Mouse (Mus musculus) embryo, embryonic 10.5 days (tissue): ENCODE results near the gene Theg.

Source experiments
- DNase-seq: peaks from one replicate; pipeline ENCODE4 v3.0.0-alpha.2; 2015; ENCODE audit warnings: low spot score

Gene Theg

GRCm38 (mm10) chr10:79587061-79587751 lies at the start of gene Theg:
Gene Theg, minus strand, starts transcription at chr10:79587331.
- DNase-seq, result no peak

- DNase-seq, result no peak
These were observed 49.2 kb upstream of the Theg start for GRCm38 (mm10) chr10:79636287-79636686.

GRCm38 (mm10) chr10:79633006-79633777 lies 46.1 kb upstream of the Theg start:
- DNase-seq, result no peak

- no peak for DNase-seq
These were observed 44.3 kb upstream of the Theg start for GRCm38 (mm10) chr10:79631432-79631831.

GRCm38 (mm10) chr10:79628377-79628776 lies 41.2 kb upstream of the Theg start:
- no peak for DNase-seq

GRCm38 (mm10) chr10:79626156-79626555 lies 39.0 kb upstream of the Theg start:
- DNase-seq, result no peak

- DNase-seq, result no peak
These were observed 38.3 kb upstream of the Theg start for GRCm38 (mm10) chr10:79625398-79625797.

GRCm38 (mm10) chr10:79623950-79624349 lies 36.8 kb upstream of the Theg start:
- no peak for DNase-seq

- DNase-seq, result no peak
These were observed 29.2 kb upstream of the Theg start for GRCm38 (mm10) chr10:79616376-79616775.

- peak; percentile 45 for DNase-seq
These were observed 28.7 kb upstream of the Theg start for GRCm38 (mm10) chr10:79615860-79616259.

GRCm38 (mm10) chr10:79614305-79614643 lies 27.1 kb upstream of the Theg start:
- no peak for DNase-seq

- DNase-seq, result peak; percentile 86
These were observed 26.6 kb upstream of the Theg start, which contains the start of gene C2cd4c for GRCm38 (mm10) chr10:79613578-79614304. Gene C2cd4c, minus strand, starts transcription at chr10:79614025.

- peak; percentile 66 for DNase-seq
These were observed 25.3 kb upstream of the Theg start for GRCm38 (mm10) chr10:79612192-79613135.

- DNase-seq, result no peak
These were observed 24.2 kb upstream of the Theg start for GRCm38 (mm10) chr10:79611296-79611695.

GRCm38 (mm10) chr10:79609276-79609675 lies 22.1 kb upstream of the Theg start:
- no peak for DNase-seq

GRCm38 (mm10) chr10:79607892-79608291 lies 20.8 kb upstream of the Theg start:
- DNase-seq, result no peak

GRCm38 (mm10) chr10:79606537-79606936 lies 19.4 kb upstream of the Theg start:
- DNase-seq, result no peak

- DNase-seq, result no peak
These were observed 10.8 kb upstream of the Theg start for GRCm38 (mm10) chr10:79597936-79598230.

- no peak for DNase-seq
These were observed 10.2 kb upstream of the Theg start for GRCm38 (mm10) chr10:79597051-79597935.

- no peak for DNase-seq
These were observed 8.4 kb upstream of the Theg start for GRCm38 (mm10) chr10:79595590-79595929.
